Mouse (Mus musculus) neural tube, embryonic 15.5 days (tissue): ENCODE measurements at regions not wholly inside any gene's neighbourhood (a gene's known extent, or its start where the extent isn't known, plus 50 kb on each side); places are given as distances from the start of the nearest gene placed in this dataset.

ENCODE experiments used
- ATAC-seq: fragments of 200-750 bp; cut with Nextera tagmentation; 2 replicates; pipeline ENCODE4 v1.8.0; 2017; ENCODE audit warnings: mild to moderate bottlenecking, moderate TSS enrichment, moderate library complexity; ENCODE audit not compliant: low FRiP score
- H3K27ac ChIP-seq: fragments of 300-500 bp; sonication (generic); replicated peaks from 2 replicates; pipeline ENCODE4 v1.5.1; 2015; ENCODE audit warnings: mild to moderate bottlenecking, inconsistent platforms
- H3K27me3 ChIP-seq: fragments of 300-500 bp; sonication (generic); replicated peaks from 2 replicates; pipeline ENCODE4 v1.6.1; 2015; ENCODE audit warnings: inconsistent platforms
- H3K36me3 ChIP-seq: fragments of 300-500 bp; sonication (generic); 2 replicates; pipeline ENCODE4 v1.6.1; 2015; ENCODE audit warnings: inconsistent platforms
- H3K4me1 ChIP-seq: fragments of 300-500 bp; sonication (generic); 2 replicates; pipeline ENCODE4 v1.6.1; 2015; ENCODE audit warnings: inconsistent platforms
- H3K4me2 ChIP-seq: fragments of 300-500 bp; sonication (generic); 2 replicates; pipeline ENCODE4 v1.6.1; 2015; ENCODE audit warnings: inconsistent platforms, mild to moderate bottlenecking, moderate library complexity
- H3K4me3 ChIP-seq: fragments of 300-500 bp; sonication (generic); replicated peaks from 2 replicates; pipeline ENCODE4 v1.5.1; 2015; ENCODE audit warnings: mild to moderate bottlenecking, inconsistent platforms
- H3K9ac ChIP-seq: fragments of 300-500 bp; sonication (generic); replicated peaks from 2 replicates; pipeline ENCODE4 v1.6.1; 2015; ENCODE audit warnings: mild to moderate bottlenecking, inconsistent platforms
- H3K9me3 ChIP-seq: fragments of 300-500 bp; sonication (generic); replicated peaks from 2 replicates; pipeline ENCODE4 v1.6.1; 2016; ENCODE audit warnings: inconsistent platforms
- WGBS: fragments of 180-500 bp; shearing (Covaris S2); methylation state at CpG from one replicate; pipeline ENCODE4 v1.1.7; 2015; ENCODE audit warnings: mixed read lengths; 5-methylcytosine and 5-hydroxymethylcytosine counted together

DNA sequence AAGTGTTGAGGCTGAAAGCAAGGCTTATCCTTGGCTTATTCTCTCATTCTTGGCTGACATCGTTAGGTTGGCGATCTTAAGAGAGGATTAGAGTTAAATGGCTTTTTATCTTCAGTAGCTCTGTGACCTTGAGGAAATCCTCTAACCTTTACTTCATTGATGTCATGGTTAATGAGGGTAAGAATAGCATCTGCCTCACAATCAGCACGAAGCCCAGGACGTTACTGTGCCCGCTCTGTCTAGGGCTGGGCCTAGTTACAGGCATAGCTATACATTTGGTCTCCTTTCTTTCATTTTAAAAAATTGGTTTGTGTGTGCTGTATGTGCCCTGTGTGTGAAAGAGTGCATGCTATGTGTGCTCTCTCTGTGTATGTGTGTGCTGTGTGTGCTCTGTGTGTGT lies 145.1 kb upstream of the Gadl1 start:
- H3K9ac ChIP-seq, result no peak overlapping the region
- no peaks in the 10 kb centered on the region for H3K36me3 ChIP-seq
- no peak overlapping the region for H3K4me3 ChIP-seq
- H3K9me3 ChIP-seq, result no peaks in the 10 kb centered on the region
- H3K4me1 ChIP-seq, result 0 out of 2 replicates have a peak, but pooled peaks cover 7% of the 10 kb centered on the region
- 71% methylated on average over 5 of the region's 5 CpGs for WGBS
- H3K4me2 ChIP-seq, result no peak overlapping the region
- H3K27me3 ChIP-seq, result no peaks in the 10 kb centered on the region
- H3K27ac ChIP-seq, result no peak overlapping the region
- no peak for ATAC-seq

DNA sequence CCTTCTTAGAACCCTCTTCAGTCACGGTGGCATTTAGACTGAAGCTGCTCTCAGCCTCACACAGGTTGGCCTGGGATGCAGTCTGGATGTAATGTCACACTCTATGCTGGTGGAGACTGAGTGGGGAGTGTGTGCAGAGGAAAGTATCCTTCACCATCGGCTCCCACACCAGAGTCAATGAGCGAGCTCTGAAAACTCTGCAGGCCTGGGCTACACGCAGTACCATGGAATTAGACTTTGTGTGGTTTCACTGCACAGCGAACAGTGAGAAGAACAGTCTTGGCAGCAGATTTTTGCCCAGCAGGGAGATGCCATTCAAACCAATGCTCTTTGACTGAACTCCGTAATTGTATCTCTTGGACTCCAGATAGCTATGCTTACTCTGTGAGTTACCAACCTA lies 142.8 kb upstream of the Gadl1 start:
- WGBS, result 86% methylated on average over 6 of the region's 6 CpGs
- Histone ChIP-seq H3K4me3 (no peak overlapping the region), H3K9ac (no peak overlapping the region), H3K36me3 (no peaks in the 10 kb centered on the region), H3K27ac (no peak overlapping the region), H3K9me3 (no peaks in the 10 kb centered on the region), H3K4me2 (no peak overlapping the region), H3K4me1 (no peaks in the 10 kb centered on the region), H3K27me3 (no peaks in the 10 kb centered on the region)
- no peak for ATAC-seq

DNA sequence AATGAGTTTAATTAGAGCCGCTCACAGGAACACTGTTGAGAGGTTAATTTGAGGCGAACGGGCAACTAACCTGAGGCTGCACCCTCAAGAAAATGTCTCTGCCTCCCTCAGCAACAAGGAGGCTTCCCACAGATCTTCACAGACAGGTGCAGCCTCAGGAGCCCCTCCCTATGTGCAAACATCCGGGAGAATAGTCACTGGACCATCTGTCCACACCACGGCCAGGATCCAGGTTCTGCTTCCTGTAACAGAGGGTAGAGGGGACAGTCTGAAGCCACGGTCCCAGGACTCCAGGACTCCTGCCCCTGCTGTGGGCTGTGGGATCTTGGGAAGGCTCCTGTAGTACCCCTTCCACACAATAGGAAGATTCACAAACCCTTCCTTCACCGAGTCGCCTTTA lies 134.1 kb upstream of the Gadl1 start:
- Histone ChIP-seq H3K27me3 (no peaks in the 10 kb centered on the region), H3K4me3 (no peak overlapping the region), H3K27ac (no peak overlapping the region), H3K9ac (no peak overlapping the region), H3K4me2 (no peak overlapping the region), H3K4me1 (peaks cover 24% of the 10 kb centered on the region), H3K36me3 (no peaks in the 10 kb centered on the region), H3K9me3 (no peaks in the 10 kb centered on the region)
- WGBS, result 60% methylated on average over 8 of the region's 8 CpGs
- ATAC-seq, result no peak

DNA sequence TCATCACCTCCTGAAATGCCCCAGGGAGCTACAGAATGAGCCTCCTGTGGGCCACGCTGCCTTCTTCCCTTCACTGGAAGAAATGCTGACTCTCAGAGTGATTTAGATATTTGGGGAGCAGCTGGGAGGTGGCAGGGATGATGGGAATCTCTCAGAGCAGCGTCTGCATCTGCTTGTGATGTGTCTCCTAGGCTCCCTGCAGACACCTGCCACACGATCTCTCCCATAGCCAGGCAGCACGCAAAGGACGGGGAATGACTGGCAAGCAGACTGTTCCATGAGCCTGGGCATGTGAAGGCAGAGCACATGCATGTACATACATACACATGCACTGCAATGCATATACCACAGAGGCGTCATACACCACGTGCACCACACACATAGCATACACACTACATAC lies 133.4 kb upstream of the Gadl1 start:
- H3K9me3 ChIP-seq, result no peaks in the 10 kb centered on the region
- H3K4me2 ChIP-seq, result no peak overlapping the region
- H3K27ac ChIP-seq, result no peak overlapping the region
- H3K9ac ChIP-seq, result no peak overlapping the region
- H3K36me3 ChIP-seq, result no peaks in the 10 kb centered on the region
- H3K4me1 ChIP-seq, result peaks cover 24% of the 10 kb centered on the region
- H3K4me3 ChIP-seq, result no peak overlapping the region
- WGBS, result 45% methylated on average over 7 of the region's 7 CpGs
- H3K27me3 ChIP-seq, result no peaks in the 10 kb centered on the region
- ATAC-seq, result peak; percentile 47; the same call in 1 of the 2 replicates

DNA sequence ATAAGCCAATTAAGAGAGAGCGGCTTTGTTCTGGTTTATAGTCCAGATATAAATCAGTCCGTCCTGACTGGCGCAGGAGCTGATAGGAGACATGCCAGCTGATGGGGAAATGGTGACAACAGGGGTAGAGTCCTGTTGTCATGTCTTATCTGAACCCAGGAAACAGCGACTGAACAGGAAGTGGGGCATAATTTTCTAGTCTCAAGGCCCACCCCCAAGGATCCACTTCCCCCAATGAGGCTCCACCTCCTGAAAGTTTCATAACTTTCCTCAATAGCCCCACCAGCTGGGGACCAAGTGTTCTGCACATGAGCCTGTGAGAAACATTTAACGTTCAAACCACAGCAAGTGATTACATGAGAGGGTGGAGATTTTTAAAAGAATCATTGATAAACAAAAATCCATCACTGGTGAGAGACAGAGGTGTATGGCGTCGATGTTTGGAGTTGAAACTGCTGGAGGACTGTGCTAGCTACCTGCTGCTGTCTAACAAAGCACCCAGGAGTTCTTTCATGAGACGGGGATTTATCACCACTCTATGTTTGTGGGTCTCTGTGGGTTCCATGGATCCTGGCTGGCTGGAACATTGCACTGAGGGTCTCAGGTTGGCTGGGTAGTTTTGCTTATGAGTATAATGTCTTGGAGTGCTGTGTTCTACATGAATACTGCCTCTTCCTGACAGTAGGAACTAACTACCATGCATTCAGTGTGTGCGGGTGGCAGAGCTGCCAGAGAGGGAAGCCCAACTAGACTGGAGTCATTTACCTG lies 132.0 kb upstream of the Gadl1 start:
- 82% methylated on average over 9 of the region's 9 CpGs for WGBS
- H3K9ac ChIP-seq, result no peak overlapping the region
- H3K27me3 ChIP-seq, result no peaks in the 10 kb centered on the region
- H3K4me2 ChIP-seq, result no peak overlapping the region
- ATAC-seq, result no peak
- peaks cover 24% of the 10 kb centered on the region for H3K4me1 ChIP-seq
- H3K9me3 ChIP-seq, result no peaks in the 10 kb centered on the region; the same call in 1 of the 2 replicates
- H3K27ac ChIP-seq, result no peak overlapping the region
- H3K4me3 ChIP-seq, result no peak overlapping the region
- no peaks in the 10 kb centered on the region for H3K36me3 ChIP-seq

DNA sequence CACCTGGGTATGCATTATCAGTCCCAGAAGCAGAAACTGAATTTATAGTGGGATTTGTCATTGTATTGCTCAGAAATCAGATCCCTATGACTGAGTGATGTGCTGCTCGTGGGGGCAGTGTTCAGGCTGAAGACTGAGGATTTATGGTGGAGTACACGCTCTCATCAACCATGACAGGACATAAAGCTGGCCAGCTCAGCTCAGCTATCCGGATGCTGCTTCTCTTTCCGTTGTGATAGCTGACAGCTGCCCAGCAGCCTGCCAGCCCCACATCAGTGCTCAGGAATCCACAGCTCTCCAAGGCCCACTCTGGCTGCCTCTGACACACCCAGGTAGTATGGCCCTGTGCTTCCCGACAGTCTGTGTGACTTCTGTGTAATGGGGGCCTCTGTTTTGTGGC lies 130.4 kb upstream of the Gadl1 start:
- H3K27ac ChIP-seq, result no peak overlapping the region
- H3K36me3 ChIP-seq, result no peaks in the 10 kb centered on the region
- H3K4me1 ChIP-seq, result peaks cover 23% of the 10 kb centered on the region
- WGBS, result 56% methylated on average over 5 of the region's 5 CpGs
- H3K4me3 ChIP-seq, result no peak overlapping the region
- no peak for ATAC-seq
- peaks cover 4% of the 10 kb centered on the region; the same call in 1 of the 2 replicates for H3K9me3 ChIP-seq
- H3K9ac ChIP-seq, result no peak overlapping the region
- no peak overlapping the region for H3K4me2 ChIP-seq
- H3K27me3 ChIP-seq, result no peaks in the 10 kb centered on the region

DNA sequence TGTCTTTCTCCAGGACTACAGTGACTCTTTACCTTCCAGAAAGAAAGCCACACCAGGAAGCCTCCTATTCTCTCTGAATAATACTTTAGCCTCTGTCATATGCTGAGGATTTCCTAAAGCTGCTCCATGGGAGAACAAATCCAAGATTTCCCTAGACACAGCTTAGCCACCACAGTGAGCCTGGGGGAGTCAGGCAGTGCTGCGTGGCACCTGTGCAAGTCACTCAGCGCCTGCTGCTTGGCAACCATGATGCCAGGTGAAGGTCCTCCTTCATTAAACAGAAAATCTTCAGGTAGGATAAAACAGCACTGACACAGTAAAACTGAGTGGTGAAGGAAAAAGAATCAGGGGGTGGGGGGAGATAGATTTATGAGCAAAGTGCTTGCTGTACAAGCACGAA lies 109.9 kb upstream of the Gadl1 start:
- H3K36me3 ChIP-seq, result no peaks in the 10 kb centered on the region
- ATAC-seq, result no peak
- 84% methylated on average over 3 of the region's 3 CpGs for WGBS
- H3K4me3 ChIP-seq, result no peak overlapping the region
- no peaks in the 10 kb centered on the region for H3K9me3 ChIP-seq
- H3K27ac ChIP-seq, result no peak overlapping the region
- no peaks in the 10 kb centered on the region for H3K27me3 ChIP-seq
- no peak overlapping the region for H3K4me2 ChIP-seq
- no peak overlapping the region for H3K9ac ChIP-seq
- H3K4me1 ChIP-seq, result peaks cover 4% of the 10 kb centered on the region

DNA sequence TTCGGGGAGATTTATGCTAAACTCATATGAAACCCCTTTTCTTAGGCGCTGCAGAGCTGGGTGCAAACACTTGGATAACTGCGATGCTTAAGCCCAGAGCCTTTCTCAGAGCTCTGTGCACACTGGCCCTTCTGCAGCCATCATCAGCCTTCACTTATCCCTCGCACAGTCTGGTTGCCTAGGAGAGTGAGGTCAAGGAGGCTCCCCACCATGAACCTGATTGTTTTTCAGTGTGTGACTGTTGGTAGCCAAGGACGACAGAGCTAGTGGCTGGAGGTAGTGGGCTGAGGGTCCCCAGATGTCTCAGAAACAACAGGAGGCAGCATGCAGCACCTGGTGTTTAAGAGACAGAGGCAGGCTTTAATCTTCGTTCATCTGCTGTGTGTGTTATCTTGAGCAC lies 108.6 kb upstream of the Gadl1 start:
- ATAC-seq, result no peak
- H3K4me3 ChIP-seq, result no peak overlapping the region
- H3K27ac ChIP-seq, result no peak overlapping the region
- no peaks in the 10 kb centered on the region for H3K36me3 ChIP-seq
- no peak overlapping the region for H3K4me2 ChIP-seq
- no peaks in the 10 kb centered on the region for H3K27me3 ChIP-seq
- no peak overlapping the region for H3K9ac ChIP-seq
- H3K9me3 ChIP-seq, result no peaks in the 10 kb centered on the region
- H3K4me1 ChIP-seq, result peaks cover 6% of the 10 kb centered on the region
- WGBS, result 30% methylated on average over 6 of the region's 6 CpGs

DNA sequence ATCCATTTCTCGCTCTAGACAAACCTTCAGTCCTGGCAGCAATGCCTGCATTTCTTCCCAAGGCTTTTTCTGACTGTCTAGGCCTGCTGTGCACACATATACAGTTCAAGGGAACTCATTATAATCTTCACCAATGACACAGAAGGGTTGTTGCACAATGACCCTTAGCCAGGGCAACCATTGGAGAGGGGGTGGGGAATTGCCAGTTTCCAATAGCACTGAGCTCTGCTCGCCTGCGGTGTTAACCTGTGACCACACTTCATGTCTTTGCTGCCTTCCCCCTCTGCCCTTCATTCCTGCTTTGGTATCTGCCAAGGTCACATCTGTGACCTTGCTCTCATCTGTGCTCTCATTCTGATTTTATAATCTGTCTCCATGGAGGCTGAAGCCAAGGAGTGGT lies 106.2 kb upstream of the Gadl1 start:
- WGBS, result 89% methylated on average over 3 of the region's 3 CpGs

DNA sequence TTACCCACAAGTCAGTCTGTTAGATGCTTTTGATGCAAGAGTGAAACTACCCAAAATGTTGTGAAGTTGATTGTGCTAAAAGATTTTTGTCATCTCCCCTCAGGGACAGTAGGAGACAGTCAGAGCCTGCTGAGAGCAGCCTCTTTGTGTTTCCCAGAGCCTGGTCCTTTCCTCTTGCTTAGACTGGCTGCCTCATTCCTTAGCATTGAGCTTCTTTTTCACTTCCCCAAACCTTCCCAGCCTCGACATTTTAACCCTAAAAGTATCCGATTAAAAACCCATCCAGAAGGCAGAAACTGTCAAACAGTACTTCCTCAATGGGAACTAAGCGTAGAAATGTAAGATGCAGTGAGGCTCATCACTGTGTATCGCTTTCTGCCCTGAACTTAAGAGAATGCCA lies 104.0 kb upstream of the Gadl1 start:
- no peak for ATAC-seq
- Histone ChIP-seq H3K36me3 (no peaks in the 10 kb centered on the region), H3K27ac (no peak overlapping the region; the same call in 1 of the 2 replicates), H3K9me3 (no peaks in the 10 kb centered on the region), H3K9ac (no peak overlapping the region), H3K4me3 (no peak overlapping the region), H3K27me3 (no peaks in the 10 kb centered on the region), H3K4me1 (peaks cover 6% of the 10 kb centered on the region), H3K4me2 (no peak overlapping the region)
- 22% methylated on average over 4 of the region's 4 CpGs for WGBS

More for the DNA sequence above, 106.2 kb upstream of the Gadl1 start:
- no peak overlapping the region for H3K4me2 ChIP-seq
- no peaks in the 10 kb centered on the region for H3K27me3 ChIP-seq
- no peaks in the 10 kb centered on the region for H3K9me3 ChIP-seq
- no peaks in the 10 kb centered on the region for H3K36me3 ChIP-seq
- H3K4me1 ChIP-seq, result peaks cover 6% of the 10 kb centered on the region
- ATAC-seq, result no peak
- no peak overlapping the region for H3K9ac ChIP-seq
- no peak overlapping the region for H3K4me3 ChIP-seq
- H3K27ac ChIP-seq, result no peak overlapping the region

DNA sequence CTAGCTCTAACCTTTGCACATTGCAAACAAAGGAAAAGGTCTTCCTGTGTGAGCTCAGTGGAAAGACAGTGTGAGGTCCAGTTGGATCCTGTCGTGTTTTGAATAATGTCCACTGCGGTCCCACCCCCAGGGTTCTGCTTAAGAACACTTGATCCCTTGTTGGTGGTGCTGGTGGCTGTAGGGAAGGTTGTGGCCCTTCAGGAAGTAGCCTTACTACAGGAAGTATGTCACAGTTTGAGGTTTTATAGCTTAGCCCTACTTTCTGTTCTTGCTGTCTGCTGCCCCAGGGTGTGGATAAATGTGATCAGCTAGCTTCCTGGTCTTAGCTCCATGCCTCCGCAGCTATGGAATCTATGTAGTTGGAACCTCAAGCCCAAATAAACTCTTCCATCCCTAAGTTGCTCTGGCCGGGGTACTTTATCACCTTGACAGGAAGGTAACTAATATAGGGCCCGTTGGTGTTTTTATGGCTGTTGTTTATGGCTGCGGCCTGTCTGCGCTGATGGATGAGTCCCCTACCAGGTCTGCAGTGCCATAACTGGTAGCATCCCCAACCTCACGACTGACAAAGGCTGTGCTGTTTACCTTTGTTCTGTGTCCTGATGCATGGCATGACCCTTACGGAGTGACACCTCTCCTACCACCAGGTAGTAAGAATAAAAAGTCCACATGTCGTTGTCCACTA lies 103.1 kb upstream of the Gadl1 start:
- no peak overlapping the region for H3K27ac ChIP-seq
- 0 out of 2 replicates have a peak, but pooled peaks cover 3% of the 10 kb centered on the region for H3K4me1 ChIP-seq
- H3K36me3 ChIP-seq, result no peaks in the 10 kb centered on the region
- no peak overlapping the region for H3K4me2 ChIP-seq
- H3K4me3 ChIP-seq, result no peak overlapping the region
- ATAC-seq, result no peak
- H3K27me3 ChIP-seq, result no peaks in the 10 kb centered on the region
- no peak overlapping the region for H3K9ac ChIP-seq
- WGBS, result 23% methylated on average over 10 of the region's 10 CpGs
- no peaks in the 10 kb centered on the region for H3K9me3 ChIP-seq

DNA sequence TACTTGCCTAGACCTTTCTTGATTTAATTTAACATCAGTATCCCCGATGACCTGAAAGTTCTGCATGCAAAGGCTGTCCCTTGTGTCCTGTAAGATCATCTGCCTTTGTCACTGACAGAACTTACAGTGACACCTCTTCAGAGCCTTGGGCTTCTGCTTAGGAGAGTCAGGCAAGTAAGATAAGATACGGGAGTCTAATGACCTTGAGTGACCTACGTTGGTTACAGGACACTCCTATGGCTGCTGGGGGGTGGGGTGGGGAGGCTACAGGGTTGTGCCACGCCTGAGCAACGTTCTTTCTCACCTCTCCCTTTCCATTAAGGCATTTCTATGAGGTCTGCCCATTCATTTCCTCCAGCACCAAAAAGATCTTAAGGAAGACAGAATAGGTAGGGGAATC lies 69.1 kb upstream of the Gadl1 start:
- no peaks in the 10 kb centered on the region for H3K36me3 ChIP-seq
- ATAC-seq, result no peak
- H3K4me2 ChIP-seq, result no peak overlapping the region
- WGBS, result 79% methylated on average over 5 of the region's 5 CpGs
- no peak overlapping the region for H3K9ac ChIP-seq
- H3K9me3 ChIP-seq, result no peaks in the 10 kb centered on the region
- no peak overlapping the region for H3K27ac ChIP-seq
- H3K4me1 ChIP-seq, result peaks cover 5% of the 10 kb centered on the region
- no peak overlapping the region for H3K4me3 ChIP-seq
- H3K27me3 ChIP-seq, result no peaks in the 10 kb centered on the region
